Mouse (Mus musculus): ENCODE measurements around the gene Pnpla6. TPM values are rescaled to one million over a fixed set of nuclear protein-coding genes. Genes with fewer than 3 reads are reported as not detected.
A peak's percentile ranks its signal among the peaks of the same experiment; 100 is the strongest.

Gene Pnpla6
- polyA plus RNA-seq, 1 experiment from 2014 or later = 24.6 TPM

- H3K27me3 ChIP-seq (ENCODE audit: control insufficient read depth, insufficient read depth, low read length) = no peaks in the 10 kb centered on the region
- peaks cover 7% of the 10 kb centered on the region; the same call in 1 of the 2 replicates for H3K36me3 ChIP-seq (ENCODE audit: control insufficient read depth, insufficient read depth, low read length)
- no peaks in the 10 kb centered on the region for H3K4me1 ChIP-seq (ENCODE audit: control insufficient read depth, insufficient read depth, low read length)
- 3% methylated on average over 16 of the region's 16 CpGs for WGBS
- peak overlapping the region; percentile 52 for H3K4me3 ChIP-seq (ENCODE audit: low read depth, low read length)
- peak overlapping the region; percentile 49 for H3K9ac ChIP-seq (replicated peaks; ENCODE audit: low read depth, low read length)
- H3K4me2 ChIP-seq (replicated peaks; ENCODE audit: low read depth, low read length) = peak overlapping the region; percentile 90
- peak overlapping the region; percentile 70; the same call in 1 of the 2 replicates for H3K27ac ChIP-seq (ENCODE audit: low read length)
- no peaks in the 10 kb centered on the region for H3K9me3 ChIP-seq (ENCODE audit: control insufficient read depth, low read depth, low read length)
- ATAC-seq (ENCODE audit: insufficient number of reproducible peaks, insufficient read depth, low FRiP score, low read depth) = no peak
Observed at GRCm38 (mm10) chr8:3517117-3517495, 1.9 kb downstream of the Pnpla6 start.

DNA sequence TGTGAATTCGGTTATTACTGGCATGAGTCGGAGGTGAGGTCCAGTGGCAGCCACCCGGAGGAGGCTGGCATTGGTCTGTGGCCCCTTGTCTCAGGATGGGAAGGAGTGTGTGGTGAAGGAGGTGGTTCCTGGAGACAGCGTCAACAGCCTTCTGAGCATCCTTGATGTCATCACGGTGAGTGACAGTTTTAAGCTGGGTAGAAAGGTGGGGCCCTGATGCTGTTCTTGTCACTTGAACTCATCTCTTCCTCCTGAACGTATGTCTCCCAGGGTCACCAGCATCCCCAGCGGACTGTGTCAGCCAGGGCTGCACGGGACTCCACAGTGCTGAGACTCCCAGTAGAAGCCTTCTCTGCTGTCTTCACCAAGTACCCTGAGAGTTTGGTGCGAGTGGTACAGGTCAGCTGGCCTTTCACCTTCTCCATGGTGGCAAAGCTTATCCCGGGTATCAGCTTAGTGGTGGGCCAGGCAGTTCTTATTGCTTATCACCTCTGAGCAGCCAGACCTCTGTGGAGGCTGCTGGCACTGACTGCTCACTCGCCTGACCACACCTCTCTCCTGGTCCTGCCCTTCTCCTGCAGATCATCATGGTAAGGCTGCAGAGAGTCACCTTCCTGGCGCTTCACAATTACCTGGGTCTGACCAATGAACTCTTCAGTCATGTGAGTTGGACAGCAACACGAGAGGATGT is 7.0 kb downstream of the Pnpla6 start:
- no peaks in the 10 kb centered on the region for H3K4me1 ChIP-seq (ENCODE audit: control insufficient read depth, insufficient read depth, low read length)
- H3K36me3 ChIP-seq (ENCODE audit: control insufficient read depth, insufficient read depth, low read length) = peaks cover 25% of the 10 kb centered on the region
- H3K4me3 ChIP-seq (ENCODE audit: low read depth, low read length) = no peak overlapping the region
- H3K27me3 ChIP-seq (ENCODE audit: control insufficient read depth, insufficient read depth, low read length) = no peaks in the 10 kb centered on the region
- ATAC-seq (ENCODE audit: insufficient number of reproducible peaks, insufficient read depth, low FRiP score, low read depth) = peak; percentile 81; the same call in 1 of the 2 replicates
- no peak overlapping the region for H3K4me2 ChIP-seq (replicated peaks; ENCODE audit: low read depth, low read length)
- H3K27ac ChIP-seq (ENCODE audit: low read length) = no peak overlapping the region
- 88% methylated on average over 13 of the region's 13 CpGs for WGBS
- H3K9ac ChIP-seq (replicated peaks; ENCODE audit: low read depth, low read length) = no peak overlapping the region
- no peaks in the 10 kb centered on the region for H3K9me3 ChIP-seq (ENCODE audit: control insufficient read depth, low read depth, low read length)

- Histone ChIP-seq H3K9ac (replicated peaks; ENCODE audit: low read depth, low read length) (no peak overlapping the region), H3K4me1 (ENCODE audit: control insufficient read depth, insufficient read depth, low read length) (no peaks in the 10 kb centered on the region), H3K36me3 (ENCODE audit: control insufficient read depth, insufficient read depth, low read length) (peaks cover 17% of the 10 kb centered on the region), H3K27ac (ENCODE audit: low read length) (no peak overlapping the region), H3K9me3 (ENCODE audit: control insufficient read depth, low read depth, low read length) (no peaks in the 10 kb centered on the region), H3K4me2 (replicated peaks; ENCODE audit: low read depth, low read length) (no peak overlapping the region), H3K4me3 (ENCODE audit: low read depth, low read length) (no peak overlapping the region), H3K27me3 (ENCODE audit: control insufficient read depth, insufficient read depth, low read length) (no peaks in the 10 kb centered on the region)
- WGBS = 88% methylated on average over 5 of the region's 5 CpGs
- ATAC-seq (ENCODE audit: insufficient number of reproducible peaks, insufficient read depth, low FRiP score, low read depth) = no peak
Observed at GRCm38 (mm10) chr8:3530816-3531215, 15.6 kb downstream of the Pnpla6 start.

- no peak overlapping the region for H3K4me2 ChIP-seq (replicated peaks; ENCODE audit: low read depth, low read length)
- no peak for ATAC-seq (ENCODE audit: insufficient number of reproducible peaks, insufficient read depth, low FRiP score, low read depth)
- H3K9me3 ChIP-seq (ENCODE audit: control insufficient read depth, low read depth, low read length) = no peaks in the 10 kb centered on the region
- no peak overlapping the region for H3K9ac ChIP-seq (replicated peaks; ENCODE audit: low read depth, low read length)
- no peaks in the 10 kb centered on the region for H3K27me3 ChIP-seq (ENCODE audit: control insufficient read depth, insufficient read depth, low read length)
- no peak overlapping the region for H3K4me3 ChIP-seq (ENCODE audit: low read depth, low read length)
- 93% methylated on average over 18 of the region's 18 CpGs for WGBS
- peaks cover 15% of the 10 kb centered on the region; the same call in 1 of the 2 replicates for H3K36me3 ChIP-seq (ENCODE audit: control insufficient read depth, insufficient read depth, low read length)
- H3K27ac ChIP-seq (ENCODE audit: low read length) = no peak overlapping the region
- H3K4me1 ChIP-seq (ENCODE audit: control insufficient read depth, insufficient read depth, low read length) = no peaks in the 10 kb centered on the region
Observed at GRCm38 (mm10) chr8:3531936-3532335, 16.8 kb downstream of the Pnpla6 start.

DNA sequence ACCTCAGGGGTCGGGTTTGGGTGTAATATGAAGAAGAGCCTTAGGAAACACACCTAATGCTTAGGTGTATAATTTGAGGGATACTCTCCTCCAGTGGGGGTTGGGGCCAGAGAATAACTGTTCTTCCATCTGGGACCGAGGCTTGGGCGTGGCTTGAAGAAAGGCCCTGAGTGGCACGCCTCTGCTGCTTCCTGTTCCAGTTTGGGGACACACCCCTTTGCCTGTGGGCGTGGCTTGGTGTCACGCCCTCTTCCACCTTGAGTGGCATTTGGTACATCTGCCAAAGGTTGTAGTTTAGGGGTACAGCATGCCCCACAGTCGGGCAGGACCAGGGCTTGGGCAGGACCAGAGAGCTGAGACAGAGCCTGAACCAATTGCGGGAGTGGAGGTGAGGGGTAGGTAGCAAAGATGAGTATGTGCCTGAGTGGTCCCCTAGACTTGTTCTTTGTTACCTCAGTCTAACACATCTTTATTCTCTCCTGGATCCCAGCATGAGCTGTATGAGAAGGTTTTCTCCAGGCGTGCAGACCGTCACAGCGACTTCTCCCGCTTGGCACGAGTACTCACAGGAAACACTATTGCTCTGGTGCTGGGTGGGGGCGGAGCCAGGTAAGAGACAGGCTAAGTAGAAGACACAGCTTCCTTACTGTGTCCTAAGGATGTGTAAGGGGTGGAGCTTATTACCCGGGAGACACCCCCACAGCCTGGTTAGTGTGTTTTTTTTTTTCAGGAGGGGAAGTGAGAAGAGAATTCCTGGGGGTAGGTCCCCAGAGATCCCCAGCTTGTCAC is 21.1 kb downstream of the Pnpla6 start:
- peaks cover 41% of the 10 kb centered on the region for H3K36me3 ChIP-seq (ENCODE audit: control insufficient read depth, insufficient read depth, low read length)
- no peaks in the 10 kb centered on the region for H3K9me3 ChIP-seq (ENCODE audit: control insufficient read depth, low read depth, low read length)
- H3K4me3 ChIP-seq (ENCODE audit: low read depth, low read length) = no peak overlapping the region
- no peaks in the 10 kb centered on the region for H3K4me1 ChIP-seq (ENCODE audit: control insufficient read depth, insufficient read depth, low read length)
- H3K9ac ChIP-seq (replicated peaks; ENCODE audit: low read depth, low read length) = no peak overlapping the region
- no peak for ATAC-seq (ENCODE audit: insufficient number of reproducible peaks, insufficient read depth, low FRiP score, low read depth)
- no peak overlapping the region for H3K27ac ChIP-seq (ENCODE audit: low read length)
- H3K4me2 ChIP-seq (replicated peaks; ENCODE audit: low read depth, low read length) = no peak overlapping the region
- 56% methylated on average over 15 of the region's 15 CpGs for WGBS
- H3K27me3 ChIP-seq (ENCODE audit: control insufficient read depth, insufficient read depth, low read length) = no peaks in the 10 kb centered on the region

DNA sequence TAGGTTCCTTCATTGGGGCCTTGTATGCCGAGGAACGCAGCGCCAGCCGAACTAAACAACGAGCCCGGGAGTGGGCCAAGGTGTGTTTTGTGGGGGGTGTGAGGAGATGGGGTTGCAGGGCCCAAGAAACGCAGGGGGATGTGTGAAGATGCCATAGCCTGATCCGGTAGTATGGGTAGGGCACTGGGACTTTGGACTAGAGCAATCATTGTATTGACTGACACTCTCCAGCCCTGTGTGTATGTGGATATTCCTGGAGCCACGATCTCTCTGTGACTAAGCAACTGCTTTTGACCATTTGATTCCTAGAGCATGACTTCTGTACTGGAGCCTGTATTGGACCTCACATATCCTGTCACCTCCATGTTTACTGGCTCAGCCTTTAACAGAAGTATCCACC is 21.8 kb downstream of the Pnpla6 start:
- Histone ChIP-seq H3K27me3 (ENCODE audit: control insufficient read depth, insufficient read depth, low read length) (no peaks in the 10 kb centered on the region), H3K4me3 (ENCODE audit: low read depth, low read length) (no peak overlapping the region), H3K9ac (replicated peaks; ENCODE audit: low read depth, low read length) (no peak overlapping the region), H3K9me3 (ENCODE audit: control insufficient read depth, low read depth, low read length) (no peaks in the 10 kb centered on the region), H3K4me1 (ENCODE audit: control insufficient read depth, insufficient read depth, low read length) (no peaks in the 10 kb centered on the region), H3K27ac (ENCODE audit: low read length) (no peak overlapping the region), H3K4me2 (replicated peaks; ENCODE audit: low read depth, low read length) (no peak overlapping the region), H3K36me3 (ENCODE audit: control insufficient read depth, insufficient read depth, low read length) (peaks cover 37% of the 10 kb centered on the region)
- WGBS = 95% methylated on average over 9 of the region's 9 CpGs
- ATAC-seq (ENCODE audit: insufficient number of reproducible peaks, insufficient read depth, low FRiP score, low read depth) = no peak

GRCm38 (mm10) chr8:3537666-3538065 is 22.5 kb downstream of the Pnpla6 start:
- Histone ChIP-seq H3K9ac (replicated peaks; ENCODE audit: low read depth, low read length) (no peak overlapping the region), H3K36me3 (ENCODE audit: control insufficient read depth, insufficient read depth, low read length) (peaks cover 36% of the 10 kb centered on the region), H3K4me1 (ENCODE audit: control insufficient read depth, insufficient read depth, low read length) (no peaks in the 10 kb centered on the region), H3K27me3 (ENCODE audit: control insufficient read depth, insufficient read depth, low read length) (no peaks in the 10 kb centered on the region), H3K27ac (ENCODE audit: low read length) (no peak overlapping the region), H3K9me3 (ENCODE audit: control insufficient read depth, low read depth, low read length) (no peaks in the 10 kb centered on the region), H3K4me3 (ENCODE audit: low read depth, low read length) (no peak overlapping the region), H3K4me2 (replicated peaks; ENCODE audit: low read depth, low read length) (no peak overlapping the region)
- peak; percentile 16; the same call in 1 of the 2 replicates for ATAC-seq (ENCODE audit: insufficient number of reproducible peaks, insufficient read depth, low FRiP score, low read depth)
- 95% methylated on average over 26 of the region's 26 CpGs for WGBS

- 82% methylated on average over 7 of the region's 7 CpGs for WGBS
- H3K9ac ChIP-seq (replicated peaks; ENCODE audit: low read depth, low read length) = no peak overlapping the region
- H3K27me3 ChIP-seq (ENCODE audit: control insufficient read depth, insufficient read depth, low read length) = no peaks in the 10 kb centered on the region
- no peak overlapping the region for H3K4me3 ChIP-seq (ENCODE audit: low read depth, low read length)
- H3K4me2 ChIP-seq (replicated peaks; ENCODE audit: low read depth, low read length) = no peak overlapping the region
- no peaks in the 10 kb centered on the region for H3K4me1 ChIP-seq (ENCODE audit: control insufficient read depth, insufficient read depth, low read length)
- peaks cover 44% of the 10 kb centered on the region for H3K36me3 ChIP-seq (ENCODE audit: control insufficient read depth, insufficient read depth, low read length)
- no peaks in the 10 kb centered on the region for H3K9me3 ChIP-seq (ENCODE audit: control insufficient read depth, low read depth, low read length)
- no peak for ATAC-seq (ENCODE audit: insufficient number of reproducible peaks, insufficient read depth, low FRiP score, low read depth)
- H3K27ac ChIP-seq (ENCODE audit: low read length) = no peak overlapping the region
Observed at GRCm38 (mm10) chr8:3539146-3539545, 24.0 kb downstream of the Pnpla6 start.

Measured in stomach, embryonic 14.5 days (tissue).